Comparison of ENCODE assay signal across 9 mouse cellular contexts in genomic region chr7:81453443-81454274, GRCm38 (mm10). TPM values are rescaled to one million over a fixed set of nuclear protein-coding genes. Genes with fewer than 3 reads are reported as not detected.
DNase-seq lines count a peak whose midpoint lies in the region; ATAC-seq and TF ChIP-seq lines count a peak whose summit lies in the region.
"Had no signal": no experiment of that assay in that cellular context is flagged by ENCODE, and none has a peak within 500 bp of the region (broad histone marks: within the 10 kb centered on the region; RNA-seq: fewer than 3 reads in every experiment).

No protein-coding gene starts in this region.

- no peaks in the 10 kb centered on the region for H3K36me3 ChIP-seq in intestine, postnatal 0 days (ENCODE audit: control insufficient read depth, insufficient read depth)
- no peaks in the 10 kb centered on the region for H3K36me3 ChIP-seq in limb, embryonic 13.5 days

- no peaks in the 10 kb centered on the region for H3K9me3 ChIP-seq in intestine, postnatal 0 days (ENCODE audit: control insufficient read depth)
- no peaks in the 10 kb centered on the region for H3K9me3 ChIP-seq in limb, embryonic 13.5 days

- peak; percentile 31; the same call in 1 of the 2 replicates for ATAC-seq in intestine, postnatal 0 days
- peak; percentile 57; the same call in 1 of the 2 replicates for ATAC-seq in limb, embryonic 13.5 days (ENCODE audit: low FRiP score, low read depth)

- DNase-seq in layer of hippocampus, adult 11-12 months (ENCODE audit: low spot score), result peak; percentile 55
- no peak for DNase-seq in layer of hippocampus, adult 9-10 months (ENCODE audit: low spot score)
- DNase-seq in cerebellum, postnatal 36 days, result peak; percentile 28 to 34
- peak; percentile 48 to 68 for DNase-seq in heart, adult 18-20 months
- DNase-seq in neural tube, embryonic 10.5 days (ENCODE audit: extremely low spot score, low spot score), result peak; percentile 65
- DNase-seq in urinary bladder, postnatal 14 days (ENCODE audit: low spot score), result peak; percentile 12

- peak overlapping the region; percentile 57 for H3K4me3 ChIP-seq in intestine, postnatal 0 days (ENCODE audit: low read depth, low read length)
- H3K4me3 ChIP-seq in limb, embryonic 13.5 days, result peak overlapping the region; percentile 55

- H3K4me2 ChIP-seq in intestine, postnatal 0 days (replicated peaks; ENCODE audit: low read depth), result peak overlapping the region; percentile 80
- peak overlapping the region; percentile 79 for H3K4me2 ChIP-seq in limb, embryonic 13.5 days (replicated peaks)

- peaks cover 69% of the 10 kb centered on the region for H3K27me3 ChIP-seq in intestine, postnatal 0 days (replicated peaks; ENCODE audit: control insufficient read depth, insufficient read depth, low read length)
- peaks cover 92% of the 10 kb centered on the region for H3K27me3 ChIP-seq in limb, embryonic 13.5 days

- 0 out of 2 replicates have a peak, but pooled peaks cover 3% of the 10 kb centered on the region for H3K4me1 ChIP-seq in intestine, postnatal 0 days (replicated peaks; ENCODE audit: control insufficient read depth, insufficient read depth, low read length)
- peaks cover 26% of the 10 kb centered on the region for H3K4me1 ChIP-seq in limb, embryonic 13.5 days

- peak; percentile 33 for TF ChIP-seq CTCF in intestine, postnatal 0 days (IDR thresholded peaks at IDR 0.05; ENCODE audit: low read depth)

- H3K9ac ChIP-seq in intestine, postnatal 0 days (ENCODE audit: low read depth, low read length), result no peak overlapping the region
- peak overlapping the region; percentile 31; the same call in 1 of the 2 replicates for H3K9ac ChIP-seq in limb, embryonic 13.5 days

- no peak overlapping the region for H3K27ac ChIP-seq in intestine, postnatal 0 days (ENCODE audit: low read depth, low read length)
- H3K27ac ChIP-seq in limb, embryonic 13.5 days, result no peak overlapping the region

- 4% methylated on average over 75 of the region's 84 CpGs for WGBS in intestine, postnatal 0 days
- 3% methylated on average over 74 of the region's 84 CpGs for WGBS in limb, embryonic 13.5 days

RNA-seq across cellular contexts. Expression of gene Cpeb1, which starts 1.6 kb away (rescaled TPM):
- total RNA-seq in heart, adult 18-20 months (2021), result 10 to 100 TPM; 18.6 to 20.3 TPM
- polyA plus RNA-seq in intestine, postnatal 0 days (2015; fragmentation: Nextera tagmentation; extraction: Ambion mirVana), result 1.4 TPM in 2 replicates
- polyA plus RNA-seq in limb, embryonic 13.5 days (2015; fragmentation: Nextera tagmentation; extraction: Ambion mirVana), result 0.26 and 0.51 TPM in 2 replicates
- total RNA-seq: hematopoietic stem cell, adult 5-6 weeks had no signal

RNA-seq across cellular contexts. Expression of gene Ap3b2, which starts 40.1 kb away (rescaled TPM):
- total RNA-seq in heart, adult 18-20 months (2021), result not detected
- polyA plus RNA-seq in intestine, postnatal 0 days (2015; fragmentation: Nextera tagmentation; extraction: Ambion mirVana), result 2.3 and 2.7 TPM in 2 replicates
- 0.11 and 0.52 TPM in 2 replicates for polyA plus RNA-seq in limb, embryonic 13.5 days (2015; fragmentation: Nextera tagmentation; extraction: Ambion mirVana)
- total RNA-seq: hematopoietic stem cell, adult 5-6 weeks had no signal

RNA-seq across cellular contexts. Expression of gene BC048679, which starts 44.4 kb away (rescaled TPM):
- total RNA-seq in heart, adult 18-20 months (2021), result not detected
- not detected in 2 replicates for polyA plus RNA-seq in intestine, postnatal 0 days (2015; fragmentation: Nextera tagmentation; extraction: Ambion mirVana)
- polyA plus RNA-seq in limb, embryonic 13.5 days (2015; fragmentation: Nextera tagmentation; extraction: Ambion mirVana), result not detected in 2 replicates
- total RNA-seq: hematopoietic stem cell, adult 5-6 weeks had no signal
